Mouse (Mus musculus) thymus, postnatal 0 days (tissue): ENCODE data around the gene Rbl2. TPM values are rescaled to one million over a fixed set of nuclear protein-coding genes. Genes with fewer than 3 reads are reported as not detected.

ENCODE experiments used
- DNase-seq: peaks from one replicate; pipeline ENCODE4 v3.0.0-alpha.2; 2015; ENCODE audit warnings: low spot score
- polyA plus RNA-seq: library from polyadenylated mRNA; unstranded; fragments of >200 nt; fragmentation: Nextera tagmentation; extraction: Ambion mirVana; gene quantifications from 2 replicates; pipeline ENCODE4 v1.2.1, GENCODE M21; 2015

Rbl2 gene
- polyA plus RNA-seq, 1 experiment from 2014 or later = 28.6 TPM

DNA sequence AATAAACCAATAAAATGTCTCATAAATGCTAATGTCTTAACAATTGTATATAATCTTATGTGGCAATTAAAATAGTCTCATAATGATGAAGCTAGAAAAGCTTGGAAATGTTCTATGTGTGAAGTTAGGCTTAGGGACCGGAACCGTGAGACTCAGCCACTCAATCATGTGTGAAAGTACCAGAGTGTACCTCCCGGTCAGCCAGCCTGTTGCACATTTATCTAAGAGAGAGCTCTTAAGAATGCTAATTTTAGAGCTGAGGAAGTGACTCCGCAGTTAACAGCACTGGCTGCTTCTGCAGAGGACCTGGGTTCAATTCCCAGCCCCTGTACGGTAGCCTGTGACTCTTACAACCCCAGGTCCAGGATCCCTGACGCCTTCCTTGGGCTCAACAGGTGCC, 28.2 kb downstream of the Rbl2 start:
- no peak for DNase-seq

DNA sequence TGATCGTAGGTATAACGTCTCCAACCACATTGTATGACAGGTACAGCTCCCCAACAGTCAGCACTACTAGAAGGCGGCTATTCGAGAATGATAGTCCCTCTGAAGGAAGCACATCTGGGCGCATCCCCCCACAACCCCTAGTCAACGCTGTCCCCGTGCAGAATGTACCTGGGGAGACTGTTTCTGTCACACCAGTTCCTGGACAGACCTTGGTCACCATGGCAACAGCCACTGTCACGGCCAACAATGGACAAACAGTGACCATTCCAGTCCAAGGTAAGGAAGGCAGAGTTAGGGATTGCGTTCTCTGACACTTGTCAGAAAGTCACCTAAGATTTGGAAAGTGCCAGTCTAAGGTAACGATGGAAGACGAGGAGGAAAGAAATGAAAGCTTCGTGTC, 36.4 kb downstream of the Rbl2 start:
- DNase-seq = no peak

DNA sequence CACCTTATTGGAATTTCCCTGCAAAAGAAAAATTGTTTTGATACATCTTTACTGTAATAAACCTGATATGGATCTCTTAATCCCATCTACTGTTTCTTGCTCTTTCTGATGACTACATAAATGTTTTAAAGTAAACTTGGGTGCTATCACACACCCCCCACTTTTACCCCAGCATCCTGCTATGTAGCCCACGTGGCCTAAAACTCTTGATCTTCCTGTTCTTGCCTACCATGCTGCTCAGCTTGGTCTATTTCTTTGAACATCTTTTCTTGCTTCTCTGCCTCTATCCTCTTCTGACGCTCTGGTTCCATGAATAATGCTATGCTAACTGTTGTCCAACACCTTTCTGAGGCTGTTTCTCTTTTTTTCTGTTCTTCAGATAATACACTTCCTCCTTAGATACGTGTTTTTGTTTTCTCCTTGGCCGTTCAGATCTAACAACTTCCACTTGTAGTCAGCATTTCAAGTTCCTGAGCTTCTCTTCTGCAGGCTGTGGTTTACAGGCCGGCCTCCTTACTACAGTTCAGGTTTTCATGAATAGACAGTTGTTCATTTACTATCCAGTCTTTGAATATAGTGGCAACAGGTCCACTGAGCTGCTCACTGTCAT, 42.1 kb downstream of the Rbl2 start:
- DNase-seq = no peak

- DNase-seq = no peak
These were observed 44.6 kb downstream of the Rbl2 start for GRCm38 (mm10) chr8:91114428-91114827.

- no peak for DNase-seq
These were observed 45.1 kb downstream of the Rbl2 start for GRCm38 (mm10) chr8:91114910-91115309.

DNA sequence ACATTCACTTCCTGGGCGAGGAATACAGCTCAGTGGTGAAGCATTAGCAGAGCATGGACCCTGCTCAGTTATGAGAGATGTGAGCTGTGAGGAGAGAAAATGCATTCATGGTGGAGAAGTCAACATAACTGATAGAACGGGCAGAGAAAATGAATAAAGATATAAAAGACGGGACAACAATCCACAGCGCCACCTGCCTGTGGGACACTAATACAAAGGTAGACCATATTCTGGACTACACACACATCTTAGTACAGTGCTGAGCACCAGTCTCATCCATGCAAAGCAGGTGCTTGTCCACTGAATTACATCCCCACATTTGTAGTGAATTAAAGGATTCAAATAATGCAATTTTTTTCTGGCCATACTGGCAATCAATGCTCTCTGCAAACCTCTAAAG, 47.7 kb downstream of the Rbl2 start:
- DNase-seq = peak; percentile 12

- DNase-seq = peak; percentile 56
These were observed 48.3 kb downstream of the Rbl2 start for GRCm38 (mm10) chr8:91118131-91118530.

DNA sequence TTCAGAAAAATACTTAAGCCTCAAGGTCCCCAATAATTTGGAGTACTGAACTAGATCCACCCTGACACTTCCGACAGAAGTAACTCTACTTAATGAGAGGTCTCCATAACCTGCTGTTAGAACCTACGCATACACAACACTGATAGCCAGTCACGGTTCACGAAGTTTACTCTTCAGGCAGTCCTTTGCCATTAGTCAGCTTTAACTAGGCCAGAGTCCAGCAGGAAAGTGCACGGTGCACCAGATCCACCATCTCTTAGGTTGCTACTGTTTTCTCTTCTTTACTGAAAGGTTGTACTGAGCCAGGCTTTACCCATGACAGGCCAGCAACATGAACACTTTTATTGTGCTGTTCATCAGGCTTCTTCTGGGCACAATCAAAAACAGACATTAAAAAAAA, 54.5 kb downstream of the Rbl2 start:
- DNase-seq = no peak

DNA sequence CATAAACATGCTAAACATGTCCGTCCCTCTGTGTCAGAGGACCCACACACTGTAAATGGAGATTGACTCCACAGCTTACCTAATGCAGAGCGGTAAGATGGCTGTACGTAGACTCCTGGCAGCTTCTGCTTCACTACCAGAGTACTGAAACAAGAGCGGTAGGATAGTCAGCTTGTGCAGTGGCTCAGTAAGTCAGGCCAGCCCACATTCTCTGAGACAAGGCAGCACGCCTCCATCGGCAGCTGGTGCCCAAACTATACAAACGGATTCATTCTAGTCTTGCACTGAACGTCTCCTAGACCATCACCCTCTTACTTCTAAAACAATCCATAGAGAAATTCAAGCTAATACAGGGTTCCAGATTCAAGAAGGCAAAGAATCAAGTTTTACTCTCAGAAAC, 56.9 kb downstream of the Rbl2 start:
- DNase-seq = no peak

- no peak for DNase-seq
These were observed 62.9 kb downstream of the Rbl2 start for GRCm38 (mm10) chr8:91132731-91133130.

DNA sequence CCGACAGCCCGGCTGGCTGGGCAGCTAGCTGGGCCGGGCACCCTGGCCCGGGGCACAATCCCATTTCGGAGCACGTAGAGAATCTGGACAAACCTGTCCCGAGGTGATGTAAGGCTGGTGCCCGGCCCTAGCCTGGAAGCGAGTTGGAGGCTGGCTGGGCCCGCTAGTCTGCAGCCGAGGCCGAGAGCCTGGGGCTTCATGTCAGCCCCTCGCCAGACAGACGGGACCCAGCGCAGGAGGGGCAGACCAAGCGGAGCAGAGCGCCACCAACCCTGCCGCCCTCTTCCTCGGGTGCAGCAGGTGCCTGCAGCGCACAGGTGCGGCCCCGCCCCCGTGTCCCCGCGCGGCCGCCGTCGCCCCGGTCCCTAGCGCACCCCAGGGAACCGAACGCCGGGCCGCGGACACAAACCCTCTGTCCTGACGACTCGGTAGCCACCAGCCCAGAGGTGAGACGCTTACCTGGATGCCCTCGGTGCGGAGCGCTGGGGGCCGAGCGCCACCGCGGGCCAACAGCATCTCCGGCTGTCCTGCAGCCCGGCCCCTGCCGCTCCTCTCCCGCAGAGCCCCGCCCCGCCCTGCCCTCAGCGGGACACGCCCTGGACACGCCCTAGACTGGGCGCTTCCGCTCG, 63.7 kb downstream of the Rbl2 start:
- DNase-seq = no peak

DNA sequence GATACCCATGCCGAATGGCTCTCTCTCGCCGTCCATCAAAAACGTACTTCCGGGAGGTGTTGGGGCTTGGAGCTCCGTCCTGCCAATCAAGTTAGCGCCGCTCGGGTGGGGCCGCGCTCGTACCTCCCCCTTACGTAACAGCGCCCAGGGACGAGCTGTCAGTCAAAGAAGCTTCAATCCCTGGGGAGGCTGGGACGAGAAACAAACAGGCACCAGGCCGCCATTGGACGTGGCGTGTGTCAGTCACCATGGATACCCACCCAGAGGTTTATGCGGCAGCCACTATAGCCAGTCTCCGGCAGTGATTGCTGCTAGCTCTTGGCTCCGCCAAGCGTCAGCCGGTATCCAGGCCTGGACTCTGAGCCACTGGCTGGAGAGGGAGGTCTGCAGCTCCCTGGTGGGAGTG, 64.2 kb downstream of the Rbl2 start:
- DNase-seq = peak; percentile 99

DNA sequence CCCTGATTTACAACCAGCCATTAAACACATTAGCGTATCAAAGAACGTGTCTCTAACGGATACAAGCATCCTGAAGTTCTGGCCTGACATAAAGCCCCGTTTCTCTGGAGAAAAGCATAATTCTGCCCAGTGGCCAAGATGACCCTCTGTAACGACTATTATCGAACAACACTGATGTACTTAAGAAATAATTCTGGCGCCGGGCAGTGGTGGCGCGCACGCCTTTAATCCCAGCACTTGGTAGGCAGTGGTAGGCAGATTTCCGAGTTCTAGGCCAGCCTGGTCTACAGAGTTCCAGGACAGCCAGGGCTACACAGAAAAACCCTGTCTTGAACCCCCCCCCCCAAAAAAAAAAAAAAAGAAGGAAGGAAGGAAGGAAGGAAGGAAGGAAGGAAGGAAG, 64.8 kb downstream of the Rbl2 start:
- no peak for DNase-seq

DNA sequence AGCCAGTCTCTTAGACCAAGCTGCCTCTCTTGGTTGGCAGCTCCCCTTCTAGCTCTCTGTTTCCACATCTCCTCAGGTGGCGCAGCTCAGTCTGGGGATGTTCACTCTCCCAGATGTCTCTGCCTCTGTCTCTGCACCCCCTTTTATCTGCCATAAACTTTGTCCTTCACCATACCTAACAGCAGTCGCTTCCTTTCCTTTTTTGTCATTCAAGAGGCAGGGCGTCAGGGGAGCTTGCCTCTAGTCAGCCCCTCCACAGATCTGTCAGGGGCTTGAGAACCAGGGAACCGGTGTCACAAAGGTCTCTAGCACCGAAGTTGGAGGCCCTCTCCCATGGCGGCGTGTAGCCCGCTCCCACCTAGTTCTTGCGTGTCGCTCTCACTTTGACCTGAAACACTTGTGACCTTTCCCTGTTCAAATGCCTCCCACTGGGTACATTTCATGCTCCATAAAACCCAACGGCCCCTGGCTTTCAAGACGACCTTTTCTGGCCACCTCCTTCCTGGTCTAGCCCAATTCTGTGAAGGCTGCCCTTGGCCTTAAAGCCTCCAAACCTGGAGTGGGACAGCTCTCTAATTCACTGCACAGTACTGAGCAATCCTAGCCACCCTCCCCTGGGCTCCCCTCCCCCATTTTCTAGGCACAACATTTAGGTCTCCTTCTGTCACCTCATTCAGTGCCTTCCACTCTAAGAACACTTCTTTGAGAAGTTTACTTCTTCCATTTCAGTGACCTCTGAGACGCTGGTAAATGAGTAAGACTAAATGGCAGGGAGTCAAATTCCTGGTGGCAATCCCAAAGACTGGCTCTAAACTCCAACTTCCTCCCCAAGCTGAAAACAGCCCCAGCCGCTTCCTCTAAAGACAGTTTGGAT, 65.7 kb downstream of the Rbl2 start:
- no peak for DNase-seq

- DNase-seq = no peak
These were observed 71.0 kb downstream of the Rbl2 start for GRCm38 (mm10) chr8:91140828-91141227.

DNA sequence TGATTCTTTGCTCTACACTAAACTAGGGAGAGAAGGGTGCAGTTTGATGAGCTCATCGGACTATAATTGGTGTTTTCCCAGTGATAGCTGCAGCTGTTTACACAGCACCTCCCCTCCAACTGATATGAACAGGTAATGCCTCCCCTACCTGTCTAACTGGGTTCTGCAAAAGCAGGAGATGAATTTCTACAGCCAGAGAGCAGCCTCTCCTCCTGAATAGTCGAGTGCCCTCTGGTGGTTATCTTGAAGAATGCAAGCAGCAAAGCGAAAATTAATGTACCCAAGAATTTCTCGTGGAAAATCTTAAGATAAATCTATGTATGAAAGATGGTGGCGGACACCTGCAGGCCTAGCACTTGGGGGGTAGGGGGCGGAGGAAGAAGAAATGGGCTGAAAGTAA, 77.9 kb downstream of the Rbl2 start:
- DNase-seq = peak; percentile 68

DNA sequence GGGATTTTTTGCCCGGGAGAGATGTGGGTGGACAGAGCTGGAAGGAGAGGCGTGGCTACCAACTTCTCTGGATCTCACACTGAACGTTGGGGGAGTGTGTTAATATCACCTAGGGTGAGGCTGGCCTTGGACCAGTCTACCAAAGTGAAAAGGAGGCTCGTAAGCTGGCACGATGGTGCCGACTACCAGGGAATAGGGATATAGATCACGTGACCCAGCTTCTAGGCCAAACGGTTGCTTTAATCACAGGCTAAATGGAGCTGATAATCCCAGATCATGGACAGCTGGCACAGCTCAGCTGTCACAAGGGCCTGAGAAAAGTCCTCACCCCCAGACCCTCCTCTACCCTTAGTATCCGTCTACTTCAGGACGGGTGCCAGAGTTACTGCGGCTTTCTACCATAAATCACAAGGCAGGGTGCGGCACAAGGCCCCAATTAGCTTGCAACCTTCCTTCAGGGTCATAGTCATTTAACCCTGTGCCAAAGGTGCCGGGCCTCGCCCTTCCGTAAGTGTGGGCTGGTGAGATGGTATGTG, 78.9 kb downstream of the Rbl2 start:
- DNase-seq = no peak

GRCm38 (mm10) chr8:91149298-91149697, 79.4 kb downstream of the Rbl2 start:
- no peak for DNase-seq

DNA sequence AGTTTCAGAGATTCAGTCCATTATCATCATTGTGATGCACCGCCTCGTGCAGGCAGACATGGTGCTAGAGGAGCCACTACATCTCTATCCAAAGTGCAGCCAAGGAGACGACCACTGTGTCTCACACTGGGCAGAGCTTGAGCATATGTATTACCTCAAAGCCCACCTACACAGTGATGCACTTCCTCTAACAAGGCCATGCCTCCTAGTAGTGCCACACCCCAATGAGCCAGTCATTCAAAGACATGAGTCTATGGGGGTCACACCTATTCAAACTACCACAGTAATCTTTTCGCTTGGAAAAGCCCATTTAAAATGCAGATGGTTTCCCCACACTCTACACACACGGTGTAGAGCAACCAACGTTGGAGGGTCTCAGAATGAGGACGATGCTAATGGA, 81.7 kb downstream of the Rbl2 start:
- DNase-seq = no peak

DNA sequence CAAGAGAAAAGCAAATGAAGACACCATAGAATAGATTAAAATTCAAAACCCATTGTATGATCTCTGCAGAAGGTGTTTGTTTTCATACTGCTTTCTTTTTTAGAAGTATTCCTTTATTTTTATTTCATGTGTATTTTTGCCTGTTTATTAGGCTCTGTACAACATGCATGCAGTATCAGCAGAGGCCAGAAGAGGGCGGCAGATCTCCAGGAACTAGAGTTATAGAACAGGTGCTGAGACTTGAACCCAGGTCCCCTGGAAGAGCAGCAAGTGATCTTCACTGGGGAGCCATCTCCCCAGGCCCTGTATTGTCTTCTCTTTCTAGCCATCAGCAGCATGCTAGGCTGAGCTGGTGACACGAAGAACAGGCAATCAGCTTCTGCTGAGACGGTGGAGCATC, 84.0 kb downstream of the Rbl2 start:
- no peak for DNase-seq

DNA sequence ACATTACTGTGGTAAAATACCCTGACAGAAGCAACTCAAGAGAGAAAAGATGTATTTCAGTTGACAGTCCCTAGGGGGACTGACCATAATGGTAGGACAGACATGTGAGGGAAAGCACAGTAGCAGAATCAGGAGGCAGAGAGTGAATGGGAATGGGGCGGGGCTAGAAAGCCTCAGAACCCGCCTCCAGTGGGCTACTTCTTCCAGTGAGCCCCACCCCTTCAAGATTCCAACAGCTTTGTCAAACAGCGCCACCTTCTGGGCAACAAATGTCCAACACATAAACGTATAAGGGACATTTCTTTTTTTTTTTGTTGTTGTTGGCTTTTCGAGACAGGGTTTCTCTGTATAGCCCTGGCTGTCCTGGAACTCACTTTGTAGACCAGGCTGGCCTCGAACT, 84.7 kb downstream of the Rbl2 start:
- peak; percentile 52 for DNase-seq

GRCm38 (mm10) chr8:91158617-91159016, 88.8 kb downstream of the Rbl2 start:
- DNase-seq = no peak
